Mouse (Mus musculus): Measurements from ENCODE around the gene Lce3c. TPM values are rescaled to one million over a fixed set of nuclear protein-coding genes. Genes with fewer than 3 reads are reported as not detected.

Lce3c gene
- not detected for total RNA-seq (2021)
- long read RNA-seq, experiment 1 = 0 reads
- long read RNA-seq, experiment 2 = 0 reads

DNA sequence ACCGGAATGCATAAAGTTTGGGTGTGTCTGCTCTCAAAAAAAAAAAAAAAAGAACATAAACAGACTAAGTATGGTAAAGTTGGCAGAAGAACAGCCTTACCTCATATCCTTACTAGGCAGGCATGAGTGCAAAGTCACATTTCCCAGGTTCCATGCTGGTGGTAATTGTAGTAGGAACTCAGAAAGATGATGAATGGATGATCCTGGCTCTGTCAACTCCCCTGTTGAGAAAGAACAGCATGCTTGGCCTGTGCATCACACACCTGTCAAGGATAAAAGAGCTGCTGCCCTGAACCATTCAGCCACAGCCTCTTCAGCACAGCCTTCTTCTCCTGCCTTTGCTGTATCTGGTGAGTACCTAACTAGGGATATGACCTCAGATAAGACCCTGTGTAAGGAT lies at the start of gene Lce3c:
TSS of gene Lce3c (plus strand) at position 301 of the 400 bp plus-strand sequence.
- DNase-seq = no peak

DNA sequence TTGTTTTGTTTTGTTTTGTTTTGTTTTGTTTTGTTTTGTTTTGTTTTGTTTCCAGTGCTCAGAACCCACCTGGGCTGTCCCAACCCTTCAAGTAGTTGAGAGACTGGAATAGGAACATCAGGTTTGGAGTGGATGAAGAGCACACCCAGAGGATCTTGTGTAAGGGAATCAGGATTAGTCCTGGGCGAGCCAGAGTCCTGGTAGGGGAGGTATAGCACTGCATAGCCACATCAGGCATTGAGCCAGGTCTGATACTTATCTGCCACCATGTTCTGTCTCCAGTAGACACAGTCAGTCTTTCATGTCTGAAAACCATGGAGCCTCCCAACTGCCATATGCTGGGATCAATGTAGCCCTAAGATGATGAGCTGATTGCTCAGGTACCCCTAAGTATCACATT lies 49.8 kb upstream of the Lce3c start:
- DNase-seq = no peak

GRCm38 (mm10) chr3:92902992-92903391 lies 41.3 kb upstream of the Lce3c start:
- peak; percentile 16 for DNase-seq

GRCm38 (mm10) chr3:92903640-92904039 lies 40.6 kb upstream of the Lce3c start:
- no peak for DNase-seq

DNA sequence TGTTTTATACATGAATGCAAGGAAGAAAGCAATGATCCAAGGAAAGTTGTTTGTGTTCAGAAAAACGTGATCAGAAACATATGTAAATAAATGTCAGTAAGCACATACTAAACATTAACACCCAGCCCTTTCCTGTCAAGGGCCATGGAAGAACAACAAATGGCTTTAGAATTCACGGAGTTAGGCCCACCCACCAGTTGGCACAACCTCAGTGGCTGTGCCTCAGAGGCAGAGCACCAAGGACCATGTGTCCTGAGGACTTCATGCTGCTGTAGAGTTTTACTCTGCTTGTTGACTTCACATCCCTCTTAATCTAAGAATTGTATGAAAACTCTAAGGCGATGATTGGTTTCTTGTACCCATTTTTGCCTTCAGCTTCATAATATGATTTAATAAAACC lies 39.1 kb upstream of the Lce3c start:
- no peak for DNase-seq

GRCm38 (mm10) chr3:92907571-92907970 lies 36.7 kb upstream of the Lce3c start:
- DNase-seq = no peak

DNA sequence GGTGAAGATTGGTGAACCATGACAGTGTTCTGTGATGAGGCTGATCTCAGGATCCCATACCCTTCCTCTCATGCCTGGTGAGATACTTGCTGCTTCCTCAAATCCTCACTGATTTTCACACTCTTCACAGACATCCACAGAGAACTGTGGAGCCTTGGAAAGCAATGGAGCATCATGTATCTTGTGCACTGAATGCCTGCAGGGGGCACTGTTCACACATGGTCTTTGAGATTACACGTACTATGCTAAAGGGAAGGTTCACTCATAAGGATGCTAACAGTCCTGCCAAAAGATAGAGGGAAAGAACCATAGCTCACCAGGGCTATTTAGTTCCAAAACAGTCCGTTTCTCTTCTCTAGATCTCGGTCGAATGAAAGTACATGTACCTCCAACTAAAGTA lies 23.9 kb upstream of the Lce3c start:
- peak; percentile 10 for DNase-seq

DNA sequence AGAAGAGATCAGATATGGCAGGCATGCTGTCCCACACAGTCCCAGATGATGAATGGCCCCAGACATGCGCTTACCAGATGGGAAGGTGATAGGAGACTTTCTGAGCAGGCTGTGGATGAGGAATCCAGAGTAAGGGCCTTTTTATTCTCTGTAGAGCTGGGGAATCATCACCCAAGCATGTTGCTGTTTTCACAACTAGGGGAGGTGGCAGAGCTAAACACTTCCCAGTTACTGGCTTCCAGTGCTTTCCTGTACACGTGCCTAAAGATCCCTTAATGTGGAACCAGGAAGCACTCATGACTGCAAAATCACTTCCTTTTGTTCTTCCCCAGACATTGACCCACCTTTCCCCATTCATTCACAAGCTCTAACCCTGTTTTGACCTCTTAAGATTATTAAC lies 18.2 kb upstream of the Lce3c start, which contains the start of gene Lce3a:
TSS of gene Lce3a (minus strand) at position 101 of the 400 bp plus-strand sequence.
- DNase-seq = no peak

- DNase-seq = no peak
Measured at GRCm38 (mm10) chr3:92932679-92933078, 11.6 kb upstream of the Lce3c start, which contains the start of gene Lce3b. Lce3b (plus strand) TSS chr3:92932979.

- no peak for DNase-seq
Measured at GRCm38 (mm10) chr3:92957090-92957489, 12.8 kb downstream of the Lce3c start, which contains the start of gene Lce3d. Lce3d (plus strand) TSS chr3:92957390.

- no peak for DNase-seq
Measured at GRCm38 (mm10) chr3:92966761-92967160, 22.5 kb downstream of the Lce3c start, which contains the start of gene Lce3e. Lce3e (plus strand) TSS chr3:92967061.

DNA sequence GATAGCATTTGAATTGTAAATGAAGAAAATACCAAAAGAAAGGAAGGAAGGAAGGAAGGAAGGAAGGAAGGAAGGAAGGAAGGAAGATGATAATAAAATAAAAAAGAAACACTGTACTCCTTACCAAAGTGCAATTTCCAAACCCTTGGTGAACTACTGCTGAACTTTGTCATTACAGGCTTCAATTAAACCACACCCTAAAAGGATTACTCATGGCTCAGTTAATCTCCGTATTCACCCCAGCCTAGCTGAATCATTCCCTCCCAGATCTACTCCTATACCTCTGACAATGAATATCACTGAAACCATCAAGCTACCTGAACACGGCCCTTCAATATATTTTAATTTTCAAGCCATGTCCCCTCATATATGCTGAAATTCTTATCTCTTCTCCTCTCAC lies 34.2 kb downstream of the Lce3c start:
- no peak for DNase-seq

DNA sequence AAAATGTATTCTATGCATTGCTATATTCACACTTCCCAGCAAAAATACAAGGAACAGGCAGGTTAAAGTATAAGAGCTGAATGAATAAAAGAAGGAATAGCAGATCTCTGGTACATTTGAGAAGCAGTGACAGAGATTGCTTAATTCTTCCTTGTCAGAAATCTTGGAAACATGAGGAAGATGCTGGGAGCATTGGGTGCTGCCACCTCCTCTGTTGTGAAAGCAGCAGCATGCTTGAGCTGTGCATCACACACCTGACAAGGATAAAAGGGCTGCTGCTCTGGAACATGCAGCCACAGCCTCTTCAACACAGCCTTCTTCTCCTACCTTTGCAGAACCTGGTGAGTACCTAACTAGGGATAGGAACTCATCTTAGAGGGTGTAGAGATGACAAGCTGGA lies 47.6 kb downstream of the Lce3c start, which contains the start of gene Lce3f:
TSS of gene Lce3f (plus strand) at position 301 of the 400 bp plus-strand sequence.
- DNase-seq = no peak

Other genes starting within 250 kb of the Lce3c start
- not detected for gene Lce1e, start 235.4 kb upstream of the Lce3c start, total RNA-seq (2021)
- not detected for gene Lce1f, start 224.1 kb upstream of the Lce3c start, total RNA-seq (2021)
- gene Gm38119, start 205.4 kb upstream of the Lce3c start, total RNA-seq (2021) = not detected
- not detected for gene Lce1g, start 192.1 kb upstream of the Lce3c start, total RNA-seq (2021)
- not detected for gene Lce1h, start 179.4 kb upstream of the Lce3c start, total RNA-seq (2021)
- not detected for gene Lce1i, start 165.6 kb upstream of the Lce3c start, total RNA-seq (2021)
- not detected for gene Lce1j, start 154.0 kb upstream of the Lce3c start, total RNA-seq (2021)
- not detected for gene Lce1k, start 136.6 kb upstream of the Lce3c start, total RNA-seq (2021)
- not detected for gene Kprp, start 117.2 kb upstream of the Lce3c start, total RNA-seq (2021)
- gene Lce1l, start 93.2 kb upstream of the Lce3c start, total RNA-seq (2021) = not detected
- not detected for gene 2310050C09Rik, start 74.3 kb upstream of the Lce3c start, total RNA-seq (2021)
- not detected for gene Lce3a, start 18.3 kb upstream of the Lce3c start, total RNA-seq (2021)
- not detected for gene Lce3b, start 11.5 kb upstream of the Lce3c start, total RNA-seq (2021)
- not detected for gene Lce3d, start 12.9 kb downstream of the Lce3c start, total RNA-seq (2021)
- not detected for gene Lce3e, start 22.6 kb downstream of the Lce3c start, total RNA-seq (2021)
- not detected for gene Lce3f, start 47.7 kb downstream of the Lce3c start, total RNA-seq (2021)
- not detected for gene Crct1, start 71.2 kb downstream of the Lce3c start, total RNA-seq (2021)
- not detected for gene Lce1m, start 74.6 kb downstream of the Lce3c start, total RNA-seq (2021)
- not detected for gene Gm4858, start 124.3 kb downstream of the Lce3c start, total RNA-seq (2021)
- gene Crnn, start 200.3 kb downstream of the Lce3c start, total RNA-seq (2021) = not detected

Measured in gastrocnemius, postnatal 10 days (tissue).